Mouse (Mus musculus): Measurements from ENCODE around the gene 2210011C24Rik. TPM values are rescaled to one million over a fixed set of nuclear protein-coding genes. Genes with fewer than 3 reads are reported as not detected.

2210011C24Rik gene
- total and polyA plus RNA-seq, 2 experiments from 2014 or later: 0.48 TPM; not detected in 1

GRCm38 (mm10) chr8:83967701-83968100 lies 44.3 kb downstream of the 2210011C24Rik start:
- Histone ChIP-seq H3K4me3 (ENCODE audit: low read depth, low read length) (no peak overlapping the region), H3K9me3 (replicated peaks; ENCODE audit: control insufficient read depth, low read length) (no peaks in the 10 kb centered on the region), H3K27me3 (ENCODE audit: control insufficient read depth, insufficient read depth, low read length) (no peaks in the 10 kb centered on the region), H3K4me2 (ENCODE audit: low read depth, low read length) (no peak overlapping the region), H3K27ac (ENCODE audit: low read depth) (no peak overlapping the region), H3K36me3 (replicated peaks; ENCODE audit: control insufficient read depth, insufficient read depth, low read length) (peaks cover 32% of the 10 kb centered on the region), H3K9ac (replicated peaks; ENCODE audit: low read depth, low read length) (no peak overlapping the region), H3K4me1 (ENCODE audit: control insufficient read depth, insufficient read depth) (peaks cover 14% of the 10 kb centered on the region)
- WGBS: 91% methylated on average over 7 of the region's 7 CpGs
- DNase-seq (ENCODE audit: low spot score) (no peak), ATAC-seq (ENCODE audit: insufficient read depth, low read depth) (no peak)
- TF ChIP-seq EP300 (IDR thresholded peaks at IDR 0.05; ENCODE audit: low read depth) (no peak), CTCF (IDR thresholded peaks at IDR 0.05; ENCODE audit: low read depth) (no peak)

GRCm38 (mm10) chr8:83964015-83964765 lies 47.8 kb downstream of the 2210011C24Rik start:
- H3K27ac ChIP-seq (ENCODE audit: low read depth): peak overlapping the region; percentile 80
- H3K4me2 ChIP-seq (ENCODE audit: low read depth, low read length): no peak overlapping the region
- no peak for TF ChIP-seq CTCF (IDR thresholded peaks at IDR 0.05; ENCODE audit: low read depth)
- no peak for TF ChIP-seq EP300 (IDR thresholded peaks at IDR 0.05; ENCODE audit: low read depth)
- H3K36me3 ChIP-seq (replicated peaks; ENCODE audit: control insufficient read depth, insufficient read depth, low read length): peaks cover 24% of the 10 kb centered on the region
- 42% methylated on average over 5 of the region's 5 CpGs for WGBS
- ATAC-seq (ENCODE audit: insufficient read depth, low read depth) (peak; percentile 90), DNase-seq (ENCODE audit: low spot score) (peak; percentile 82)
- no peaks in the 10 kb centered on the region for H3K9me3 ChIP-seq (replicated peaks; ENCODE audit: control insufficient read depth, low read length)
- H3K27me3 ChIP-seq (ENCODE audit: control insufficient read depth, insufficient read depth, low read length): no peaks in the 10 kb centered on the region
- H3K4me1 ChIP-seq (ENCODE audit: control insufficient read depth, insufficient read depth): peaks cover 11% of the 10 kb centered on the region
- no peak overlapping the region for H3K9ac ChIP-seq (replicated peaks; ENCODE audit: low read depth, low read length)
- no peak overlapping the region for H3K4me3 ChIP-seq (ENCODE audit: low read depth, low read length)

MicroRNAs within 50 kb of the gene (microRNA counts, 519-probe panel; counts per million panel counts)
- not detected for microRNA mmu-miR-1199

Small RNA genes within 50 kb of the gene (microRNA-seq; reads per million reads assigned to microRNA genes)
- gene Mir1199 (not detected), gene Mir8111 (4.1 reads per million, percentile 18 among the genes with 10 or more reads in this experiment)

Other genes starting within 250 kb of the 2210011C24Rik start
- gene Adgrl1, start 112.1 kb downstream of the 2210011C24Rik start, total RNA-seq (2014; rRNA removed; ENCODE audit: low replicate concordance): 28.7 and 58.4 TPM in 2 replicates
- 3.8 and 4.4 TPM in 2 replicates for gene Adgrl1, start 112.1 kb downstream of the 2210011C24Rik start, polyA plus RNA-seq (2015; fragmentation: Nextera tagmentation; extraction: Ambion mirVana)
- gene Gm10644, start 57.0 kb downstream of the 2210011C24Rik start, total RNA-seq (2014; rRNA removed; ENCODE audit: low replicate concordance): 0.08 and 1.3 TPM in 2 replicates
- gene Gm10644, start 57.0 kb downstream of the 2210011C24Rik start, polyA plus RNA-seq (2015; fragmentation: Nextera tagmentation; extraction: Ambion mirVana): 0.41 and 0.42 TPM in 2 replicates
- gene Asf1b, start 56.7 kb downstream of the 2210011C24Rik start, total RNA-seq (2014; rRNA removed; ENCODE audit: low replicate concordance): 109 and 155 TPM in 2 replicates
- gene Asf1b, start 56.7 kb downstream of the 2210011C24Rik start, polyA plus RNA-seq (2015; fragmentation: Nextera tagmentation; extraction: Ambion mirVana): 19.2 and 21.5 TPM in 2 replicates
- gene Prkaca, start 39.2 kb downstream of the 2210011C24Rik start, total RNA-seq (2014; rRNA removed; ENCODE audit: low replicate concordance): 246 and 345 TPM in 2 replicates
- 305 and 312 TPM in 2 replicates for gene Prkaca, start 39.2 kb downstream of the 2210011C24Rik start, polyA plus RNA-seq (2015; fragmentation: Nextera tagmentation; extraction: Ambion mirVana)
- 46.3 and 52.0 TPM in 2 replicates for gene Samd1, start 14.5 kb downstream of the 2210011C24Rik start, total RNA-seq (2014; rRNA removed; ENCODE audit: low replicate concordance)
- gene Samd1, start 14.5 kb downstream of the 2210011C24Rik start, polyA plus RNA-seq (2015; fragmentation: Nextera tagmentation; extraction: Ambion mirVana): 3.6 and 3.7 TPM in 2 replicates
- gene 1700067K01Rik, start 10.7 kb downstream of the 2210011C24Rik start, total RNA-seq (2014; rRNA removed; ENCODE audit: low replicate concordance): not detected in 2 replicates
- gene 1700067K01Rik, start 10.7 kb downstream of the 2210011C24Rik start, polyA plus RNA-seq (2015; fragmentation: Nextera tagmentation; extraction: Ambion mirVana): 0.96 and 1.3 TPM in 2 replicates
- gene Palm3, start 9.3 kb upstream of the 2210011C24Rik start, total RNA-seq (2014; rRNA removed; ENCODE audit: low replicate concordance): not detected in 2 replicates
- gene Palm3, start 9.3 kb upstream of the 2210011C24Rik start, polyA plus RNA-seq (2015; fragmentation: Nextera tagmentation; extraction: Ambion mirVana): 0.33 and 0.41 TPM in 2 replicates
- gene Il27ra, start 30.4 kb upstream of the 2210011C24Rik start, total RNA-seq (2014; rRNA removed; ENCODE audit: low replicate concordance): 3.9 and 5.6 TPM in 2 replicates
- 2.6 and 3.6 TPM in 2 replicates for gene Il27ra, start 30.4 kb upstream of the 2210011C24Rik start, polyA plus RNA-seq (2015; fragmentation: Nextera tagmentation; extraction: Ambion mirVana)
- not detected in 2 replicates for gene Rln3, start 32.8 kb upstream of the 2210011C24Rik start, total RNA-seq (2014; rRNA removed; ENCODE audit: low replicate concordance)
- gene Rln3, start 32.8 kb upstream of the 2210011C24Rik start, polyA plus RNA-seq (2015; fragmentation: Nextera tagmentation; extraction: Ambion mirVana): not detected in 2 replicates
- 1.3 and 3.8 TPM in 2 replicates for gene Gm10643, start 53.0 kb upstream of the 2210011C24Rik start, total RNA-seq (2014; rRNA removed; ENCODE audit: low replicate concordance)
- 1.0 and 1.7 TPM in 2 replicates for gene Gm10643, start 53.0 kb upstream of the 2210011C24Rik start, polyA plus RNA-seq (2015; fragmentation: Nextera tagmentation; extraction: Ambion mirVana)
- 11.7 and 15.3 TPM in 2 replicates for gene Rfx1, start 54.7 kb upstream of the 2210011C24Rik start, total RNA-seq (2014; rRNA removed; ENCODE audit: low replicate concordance)
- gene Rfx1, start 54.7 kb upstream of the 2210011C24Rik start, polyA plus RNA-seq (2015; fragmentation: Nextera tagmentation; extraction: Ambion mirVana): 2.3 and 2.4 TPM in 2 replicates
- 16.1 and 29.3 TPM in 2 replicates for gene Dcaf15, start 92.6 kb upstream of the 2210011C24Rik start, total RNA-seq (2014; rRNA removed; ENCODE audit: low replicate concordance)
- gene Dcaf15, start 92.6 kb upstream of the 2210011C24Rik start, polyA plus RNA-seq (2015; fragmentation: Nextera tagmentation; extraction: Ambion mirVana): 2.9 and 3.3 TPM in 2 replicates
- gene Podnl1, start 113.8 kb upstream of the 2210011C24Rik start, total RNA-seq (2014; rRNA removed; ENCODE audit: low replicate concordance): not detected in 2 replicates
- 0.04 TPM in 2 replicates for gene Podnl1, start 113.8 kb upstream of the 2210011C24Rik start, polyA plus RNA-seq (2015; fragmentation: Nextera tagmentation; extraction: Ambion mirVana)
- gene Cc2d1a, start 135.8 kb upstream of the 2210011C24Rik start, total RNA-seq (2014; rRNA removed; ENCODE audit: low replicate concordance): 13.1 and 17.1 TPM in 2 replicates
- gene Cc2d1a, start 135.8 kb upstream of the 2210011C24Rik start, polyA plus RNA-seq (2015; fragmentation: Nextera tagmentation; extraction: Ambion mirVana): 8.4 and 10.2 TPM in 2 replicates
- 0.43 TPM in 1 of 2 replicates, not detected in the other for gene 4930432K21Rik, start 135.9 kb upstream of the 2210011C24Rik start, total RNA-seq (2014; rRNA removed; ENCODE audit: low replicate concordance)
- 0.34 and 0.48 TPM in 2 replicates for gene 4930432K21Rik, start 135.9 kb upstream of the 2210011C24Rik start, polyA plus RNA-seq (2015; fragmentation: Nextera tagmentation; extraction: Ambion mirVana)
- gene Nanos3, start 173.0 kb upstream of the 2210011C24Rik start, total RNA-seq (2014; rRNA removed; ENCODE audit: low replicate concordance): 1.4 TPM in 1 of 2 replicates, not detected in the other
- 4.6 and 6.0 TPM in 2 replicates for gene Nanos3, start 173.0 kb upstream of the 2210011C24Rik start, polyA plus RNA-seq (2015; fragmentation: Nextera tagmentation; extraction: Ambion mirVana)
- 23.8 and 31.4 TPM in 2 replicates for gene Zswim4, start 224.9 kb upstream of the 2210011C24Rik start, total RNA-seq (2014; rRNA removed; ENCODE audit: low replicate concordance)
- 4.6 and 5.8 TPM in 2 replicates for gene Zswim4, start 224.9 kb upstream of the 2210011C24Rik start, polyA plus RNA-seq (2015; fragmentation: Nextera tagmentation; extraction: Ambion mirVana)
- 90.3 and 93.2 TPM in 2 replicates for gene D8Ertd738e, start 237.5 kb upstream of the 2210011C24Rik start, total RNA-seq (2014; rRNA removed; ENCODE audit: low replicate concordance)
- gene D8Ertd738e, start 237.5 kb upstream of the 2210011C24Rik start, polyA plus RNA-seq (2015; fragmentation: Nextera tagmentation; extraction: Ambion mirVana): 382 and 414 TPM in 2 replicates
- gene Mri1, start 245.2 kb upstream of the 2210011C24Rik start, total RNA-seq (2014; rRNA removed; ENCODE audit: low replicate concordance): 25.8 and 74.7 TPM in 2 replicates
- gene Mri1, start 245.2 kb upstream of the 2210011C24Rik start, polyA plus RNA-seq (2015; fragmentation: Nextera tagmentation; extraction: Ambion mirVana): 37.3 and 39.2 TPM in 2 replicates

Measured in heart, postnatal 0 days (tissue).